Mouse (Mus musculus) splenic B cell, adult 2 months (primary cell): ENCODE results near the gene Mapre3.

ENCODE experiments used
- DNase-seq: peaks from one replicate; pipeline ENCODE4 v3.0.0-alpha.2; 2011; ENCODE audit warnings: low read depth, low spot score
- H3K27me3 ChIP-seq: 2 replicates; pipeline ENCODE4 v1.6.1; 2012; ENCODE audit warnings: mild to moderate bottlenecking, low read length, moderate library complexity, mixed read lengths; ENCODE audit not compliant: control insufficient read depth, poor library complexity, insufficient read depth, severe bottlenecking
- H3K36me3 ChIP-seq: 2 replicates; pipeline ENCODE4 v1.6.1; 2012; ENCODE audit warnings: mild to moderate bottlenecking, low read length, moderate library complexity, mixed read lengths; ENCODE audit not compliant: control insufficient read depth, poor library complexity, insufficient read depth, severe bottlenecking

Gene Mapre3

GRCm38 (mm10) chr5:30814424-30815119 is at the start of gene Mapre3:
TSS of gene Mapre3 (plus strand) at chr5:30814641.
- H3K27me3 ChIP-seq: no peaks in the 10 kb centered on the region
- no peaks in the 10 kb centered on the region for H3K36me3 ChIP-seq
- DNase-seq: peak; percentile 89

GRCm38 (mm10) chr5:30765596-30766370 is 48.7 kb upstream of the Mapre3 start:
- DNase-seq: no peak
- Histone ChIP-seq H3K27me3 (no peaks in the 10 kb centered on the region), H3K36me3 (no peaks in the 10 kb centered on the region)

- Histone ChIP-seq H3K27me3 (no peaks in the 10 kb centered on the region), H3K36me3 (no peaks in the 10 kb centered on the region)
- no peak for DNase-seq
Measured at GRCm38 (mm10) chr5:30768082-30768481, 46.4 kb upstream of the Mapre3 start.

- DNase-seq: no peak
Measured at GRCm38 (mm10) chr5:30768598-30768997, 45.8 kb upstream of the Mapre3 start.

GRCm38 (mm10) chr5:30769075-30769474 is 45.4 kb upstream of the Mapre3 start:
- DNase-seq: no peak
- Histone ChIP-seq H3K36me3 (no peaks in the 10 kb centered on the region), H3K27me3 (no peaks in the 10 kb centered on the region)

More at GRCm38 (mm10) chr5:30768598-30768997, 45.8 kb upstream of the Mapre3 start:
- Histone ChIP-seq H3K27me3 (no peaks in the 10 kb centered on the region), H3K36me3 (no peaks in the 10 kb centered on the region)

- Histone ChIP-seq H3K27me3 (no peaks in the 10 kb centered on the region), H3K36me3 (no peaks in the 10 kb centered on the region)
- DNase-seq: peak; percentile 80
Measured at GRCm38 (mm10) chr5:30774601-30775371, 39.7 kb upstream of the Mapre3 start.

- Histone ChIP-seq H3K36me3 (no peaks in the 10 kb centered on the region), H3K27me3 (no peaks in the 10 kb centered on the region)
- no peak for DNase-seq
Measured at GRCm38 (mm10) chr5:30780699-30781098, 33.7 kb upstream of the Mapre3 start.

- no peaks in the 10 kb centered on the region for H3K36me3 ChIP-seq
- no peaks in the 10 kb centered on the region for H3K27me3 ChIP-seq
- DNase-seq: no peak
Measured at GRCm38 (mm10) chr5:30781147-30781546, 33.3 kb upstream of the Mapre3 start.

- DNase-seq: no peak
Measured at GRCm38 (mm10) chr5:30787381-30787780, 27.1 kb upstream of the Mapre3 start.

GRCm38 (mm10) chr5:30790047-30790446 is 24.4 kb upstream of the Mapre3 start:
- Histone ChIP-seq H3K36me3 (no peaks in the 10 kb centered on the region), H3K27me3 (0 out of 2 replicates have a peak, but pooled peaks cover 1% of the 10 kb centered on the region)
- no peak for DNase-seq

More at GRCm38 (mm10) chr5:30787381-30787780, 27.1 kb upstream of the Mapre3 start:
- Histone ChIP-seq H3K27me3 (0 out of 2 replicates have a peak, but pooled peaks cover 1% of the 10 kb centered on the region), H3K36me3 (no peaks in the 10 kb centered on the region)

GRCm38 (mm10) chr5:30796125-30796524 is 18.3 kb upstream of the Mapre3 start:
- H3K36me3 ChIP-seq: no peaks in the 10 kb centered on the region
- peak; percentile 73 for DNase-seq
- 0 out of 2 replicates have a peak, but pooled peaks cover 1% of the 10 kb centered on the region for H3K27me3 ChIP-seq

- H3K36me3 ChIP-seq: no peaks in the 10 kb centered on the region
- DNase-seq: no peak
- no peaks in the 10 kb centered on the region for H3K27me3 ChIP-seq
Measured at GRCm38 (mm10) chr5:30797482-30797881, 17.0 kb upstream of the Mapre3 start.

- DNase-seq: no peak
- no peaks in the 10 kb centered on the region for H3K36me3 ChIP-seq
- H3K27me3 ChIP-seq: no peaks in the 10 kb centered on the region
Measured at GRCm38 (mm10) chr5:30797982-30798381, 16.5 kb upstream of the Mapre3 start.

GRCm38 (mm10) chr5:30798965-30799364 is 15.5 kb upstream of the Mapre3 start:
- DNase-seq: no peak
- Histone ChIP-seq H3K27me3 (no peaks in the 10 kb centered on the region), H3K36me3 (no peaks in the 10 kb centered on the region)
